Mouse (Mus musculus) heart, embryonic 16.5 days (tissue): Measurements from ENCODE around the gene Slc25a35. TPM values are rescaled to one million over a fixed set of nuclear protein-coding genes. Genes with fewer than 3 reads are reported as not detected.

ENCODE experiments used
- ATAC-seq: fragments of 200-750 bp; cut with Nextera tagmentation; replicated peaks from 2 replicates; pipeline ENCODE4 v1.8.0; 2017; ENCODE audit warnings: moderate number of reproducible peaks; ENCODE audit not compliant: insufficient read depth, low FRiP score; ENCODE audit errors: extremely low read depth
- H3K27ac ChIP-seq: fragments of 300-500 bp; sonication (generic); 2 replicates; pipeline ENCODE4 v1.5.1; 2014; ENCODE audit warnings: mild to moderate bottlenecking, low read length, control low read depth, moderate library complexity
- H3K27me3 ChIP-seq: fragments of 300-500 bp; sonication (generic); 2 replicates; pipeline ENCODE4 v1.6.1; 2014; ENCODE audit warnings: low read length, mixed read lengths; ENCODE audit not compliant: control insufficient read depth, insufficient read depth
- H3K36me3 ChIP-seq: fragments of 300-500 bp; sonication (generic); 2 replicates; pipeline ENCODE4 v1.6.1; 2014; ENCODE audit not compliant: control insufficient read depth, insufficient read depth
- H3K4me1 ChIP-seq: fragments of 300-500 bp; sonication (generic); 2 replicates; pipeline ENCODE4 v1.6.1; 2014; ENCODE audit warnings: low read length, mixed read lengths; ENCODE audit not compliant: control insufficient read depth, insufficient read depth
- H3K4me2 ChIP-seq: fragments of 300-500 bp; sonication (generic); 2 replicates; pipeline ENCODE4 v1.6.1; 2014; ENCODE audit warnings: low read depth, mild to moderate bottlenecking, control low read depth, low read length
- H3K4me3 ChIP-seq: fragments of 300-500 bp; sonication (generic); 2 replicates; pipeline ENCODE4 v1.5.1; 2014; ENCODE audit warnings: mild to moderate bottlenecking, control low read depth, low read length
- H3K9ac ChIP-seq: fragments of 300-500 bp; sonication (generic); 2 replicates; pipeline ENCODE4 v1.6.1; 2014; ENCODE audit warnings: low read length, control low read depth
- H3K9me3 ChIP-seq: fragments of 300-500 bp; sonication (generic); replicated peaks from 2 replicates; pipeline ENCODE4 v1.6.1; 2016; ENCODE audit warnings: low read length; ENCODE audit not compliant: control insufficient read depth
- WGBS: fragments of 180-500 bp; shearing (Covaris S2); extraction: QIAGEN DNeasy Blood & Tissue Kit; methylation state at CpG from one replicate; pipeline ENCODE4 v1.1.7; 2014; 5-methylcytosine and 5-hydroxymethylcytosine counted together
- polyA plus RNA-seq: library from polyadenylated mRNA; unstranded; fragments of >200 nt; fragmentation: Nextera tagmentation; extraction: Ambion mirVana; gene quantifications from 2 replicates; pipeline ENCODE4 v1.2.1, GENCODE M21; 2015

Slc25a35 gene
- polyA plus RNA-seq, 1 experiment from 2014 or later = 1.7 TPM

GRCm38 (mm10) chr11:68940516-68940915 lies 27.4 kb upstream of the Slc25a35 start:
- no peak overlapping the region for H3K27ac ChIP-seq
- 60% methylated on average over 4 of the region's 4 CpGs for WGBS
- ATAC-seq = no peak
- no peaks in the 10 kb centered on the region for H3K9me3 ChIP-seq
- peaks cover 3% of the 10 kb centered on the region for H3K4me1 ChIP-seq
- H3K4me3 ChIP-seq = peak overlapping the region; percentile 61
- peak overlapping the region; percentile 67 for H3K4me2 ChIP-seq
- no peaks in the 10 kb centered on the region for H3K27me3 ChIP-seq
- H3K9ac ChIP-seq = peak overlapping the region; percentile 71
- peaks cover 3% of the 10 kb centered on the region; the same call in 1 of the 2 replicates for H3K36me3 ChIP-seq

- peaks cover 7% of the 10 kb centered on the region for H3K4me1 ChIP-seq
- H3K9me3 ChIP-seq = no peaks in the 10 kb centered on the region
- WGBS = 85% methylated on average over 8 of the region's 8 CpGs
- peaks cover 3% of the 10 kb centered on the region; the same call in 1 of the 2 replicates for H3K36me3 ChIP-seq
- no peak overlapping the region for H3K27ac ChIP-seq
- no peak overlapping the region for H3K9ac ChIP-seq
- H3K4me2 ChIP-seq = no peak overlapping the region
- H3K27me3 ChIP-seq = no peaks in the 10 kb centered on the region
- no peak overlapping the region for H3K4me3 ChIP-seq
- no peak for ATAC-seq
Measured at GRCm38 (mm10) chr11:68942731-68943130, 25.2 kb upstream of the Slc25a35 start.

GRCm38 (mm10) chr11:68945245-68945644 lies 22.7 kb upstream of the Slc25a35 start:
- no peak overlapping the region for H3K4me2 ChIP-seq
- no peak overlapping the region for H3K9ac ChIP-seq
- H3K36me3 ChIP-seq = peaks cover 3% of the 10 kb centered on the region; the same call in 1 of the 2 replicates
- 74% methylated on average over 2 of the region's 2 CpGs for WGBS
- no peaks in the 10 kb centered on the region for H3K9me3 ChIP-seq
- no peak for ATAC-seq
- H3K4me1 ChIP-seq = peaks cover 7% of the 10 kb centered on the region
- H3K27me3 ChIP-seq = no peaks in the 10 kb centered on the region
- H3K4me3 ChIP-seq = no peak overlapping the region
- no peak overlapping the region for H3K27ac ChIP-seq

- H3K9ac ChIP-seq = no peak overlapping the region
- H3K4me3 ChIP-seq = no peak overlapping the region
- no peak overlapping the region for H3K4me2 ChIP-seq
- peaks cover 4% of the 10 kb centered on the region for H3K4me1 ChIP-seq
- peaks cover 3% of the 10 kb centered on the region; the same call in 1 of the 2 replicates for H3K36me3 ChIP-seq
- H3K27me3 ChIP-seq = no peaks in the 10 kb centered on the region; the same call in 1 of the 2 replicates
- no peaks in the 10 kb centered on the region for H3K9me3 ChIP-seq
- ATAC-seq = no peak
- no peak overlapping the region for H3K27ac ChIP-seq
- 85% methylated on average over 4 of the region's 4 CpGs for WGBS
Measured at GRCm38 (mm10) chr11:68946001-68946400, 21.9 kb upstream of the Slc25a35 start.

- ATAC-seq = no peak
- no peaks in the 10 kb centered on the region for H3K9me3 ChIP-seq
- no peak overlapping the region for H3K27ac ChIP-seq
- peaks cover 4% of the 10 kb centered on the region for H3K4me1 ChIP-seq
- no peaks in the 10 kb centered on the region; the same call in 1 of the 2 replicates for H3K27me3 ChIP-seq
- peak overlapping the region; percentile 52 for H3K4me2 ChIP-seq
- WGBS = 21% methylated on average over 13 of the region's 16 CpGs
- no peak overlapping the region for H3K4me3 ChIP-seq
- H3K9ac ChIP-seq = no peak overlapping the region
- H3K36me3 ChIP-seq = peaks cover 3% of the 10 kb centered on the region; the same call in 1 of the 2 replicates
Measured at GRCm38 (mm10) chr11:68946806-68947440, 21.0 kb upstream of the Slc25a35 start.

- Histone ChIP-seq H3K4me1 (peaks cover 4% of the 10 kb centered on the region), H3K4me2 (peak overlapping the region; percentile 54), H3K9ac (no peak overlapping the region), H3K27me3 (no peaks in the 10 kb centered on the region; the same call in 1 of the 2 replicates), H3K27ac (no peak overlapping the region), H3K36me3 (peaks cover 3% of the 10 kb centered on the region; the same call in 1 of the 2 replicates), H3K9me3 (no peaks in the 10 kb centered on the region), H3K4me3 (0 out of 2 replicates have a peak overlapping the region, but pooled peaks have one; percentile 18)
- 17% methylated on average over 12 of the region's 12 CpGs for WGBS
- no peak for ATAC-seq
Measured at GRCm38 (mm10) chr11:68947542-68947993, 20.4 kb upstream of the Slc25a35 start.

- Histone ChIP-seq H3K9me3 (no peaks in the 10 kb centered on the region), H3K27ac (no peak overlapping the region), H3K9ac (peak overlapping the region; percentile 46), H3K36me3 (no peaks in the 10 kb centered on the region), H3K4me3 (peak overlapping the region; percentile 46), H3K4me2 (peak overlapping the region; percentile 67), H3K27me3 (peaks cover 11% of the 10 kb centered on the region), H3K4me1 (peaks cover 4% of the 10 kb centered on the region; the same call in 1 of the 2 replicates)
- ATAC-seq = no peak
- WGBS = 23% methylated on average over 13 of the region's 13 CpGs
Measured at GRCm38 (mm10) chr11:68953903-68954302, 14.0 kb upstream of the Slc25a35 start.

- H3K27me3 ChIP-seq = peaks cover 11% of the 10 kb centered on the region
- H3K4me3 ChIP-seq = peak overlapping the region; percentile 46
- H3K9ac ChIP-seq = peak overlapping the region; percentile 46
- 2% methylated on average over 17 of the region's 17 CpGs for WGBS
- no peak; the same call in 1 of the 2 replicates for ATAC-seq
- H3K9me3 ChIP-seq = no peaks in the 10 kb centered on the region
- H3K27ac ChIP-seq = no peak overlapping the region
- no peaks in the 10 kb centered on the region for H3K36me3 ChIP-seq
- H3K4me1 ChIP-seq = peaks cover 4% of the 10 kb centered on the region; the same call in 1 of the 2 replicates
- H3K4me2 ChIP-seq = peak overlapping the region; percentile 67
Measured at GRCm38 (mm10) chr11:68954408-68954807, 13.5 kb upstream of the Slc25a35 start.

GRCm38 (mm10) chr11:68955473-68955872 lies 12.5 kb upstream of the Slc25a35 start:
- Histone ChIP-seq H3K4me2 (peak overlapping the region; percentile 67), H3K9ac (no peak overlapping the region), H3K4me1 (peaks cover 4% of the 10 kb centered on the region; the same call in 1 of the 2 replicates), H3K36me3 (no peaks in the 10 kb centered on the region), H3K4me3 (peak overlapping the region; percentile 46), H3K27me3 (peaks cover 11% of the 10 kb centered on the region), H3K9me3 (no peaks in the 10 kb centered on the region), H3K27ac (no peak overlapping the region)
- WGBS = 66% methylated on average over 5 of the region's 5 CpGs
- no peak for ATAC-seq
